Mouse (Mus musculus) ES-E14 (cell line): ENCODE data around the gene Sgms2. TPM values are rescaled to one million over a fixed set of nuclear protein-coding genes. Genes with fewer than 3 reads are reported as not detected.

ENCODE experiments used
- DNase-seq: peaks from one replicate; pipeline ENCODE4 v3.0.0-alpha.2; 2013; ENCODE audit warnings: low read depth, low spot score
- H3K27ac ChIP-seq: 2 replicates; pipeline ENCODE4 v1.5.1; 2012; ENCODE audit warnings: low read depth, mild to moderate bottlenecking, low read length, moderate library complexity, mixed read lengths; ENCODE audit not compliant: poor library complexity, insufficient read depth, severe bottlenecking
- H3K36me3 ChIP-seq: 2 replicates; pipeline ENCODE4 v1.6.1; 2012; ENCODE audit warnings: mild to moderate bottlenecking, low read length, moderate library complexity, mixed read lengths; ENCODE audit not compliant: control insufficient read depth, poor library complexity, insufficient read depth, severe bottlenecking
- H3K4me1 ChIP-seq, 2 experiments: fragments of 150-350 bp in 1 of 2; sonication (generic) in 1 of 2; 2 replicates each; pipeline ENCODE4 v1.6.1; 2012; ENCODE audit warnings: low read length in 2 of 2, mild to moderate bottlenecking in 1 of 2, mixed read lengths in 1 of 2; ENCODE audit not compliant: control insufficient read depth in 2 of 2, insufficient read depth in 2 of 2, poor library complexity in 1 of 2
- H3K4me3 ChIP-seq, 2 experiments: fragments of 150-350 bp in 1 of 2; sonication (generic) in 1 of 2; 2 replicates each; pipeline ENCODE4 v1.5.1; 2012; ENCODE audit warnings: low read length in 2 of 2, low read depth in 1 of 2, mild to moderate bottlenecking in 1 of 2, mixed read lengths in 1 of 2; ENCODE audit not compliant: insufficient read depth in 1 of 2, poor library complexity in 1 of 2, severe bottlenecking in 1 of 2
- H3K9ac ChIP-seq: 2 replicates; pipeline ENCODE4 v1.6.1; 2012; ENCODE audit warnings: low read depth, mild to moderate bottlenecking, low read length, mixed read lengths; ENCODE audit not compliant: poor library complexity, insufficient read depth, severe bottlenecking
- H3K9me3 ChIP-seq: fragments of 150-350 bp; sonication (generic); 2 replicates; pipeline ENCODE4 v1.6.1; 2012; ENCODE audit warnings: low read depth, mild to moderate bottlenecking, low read length; ENCODE audit not compliant: control insufficient read depth, insufficient read depth
- CHD2 ChIP-seq: IDR thresholded peaks from 2 replicates; pipeline ENCODE4 v1.6.1; 2014; ENCODE audit warnings: mild to moderate bottlenecking, low read depth, low read length, inconsistent platforms
- HCFC1 ChIP-seq: IDR thresholded peaks from 2 replicates; pipeline ENCODE4 v1.6.1; 2012; ENCODE audit warnings: low read length, inconsistent platforms, borderline replicate concordance; ENCODE audit not compliant: insufficient read depth
- MAFK ChIP-seq: IDR thresholded peaks from 2 replicates; pipeline ENCODE4 v1.6.1; 2014; ENCODE audit warnings: mild to moderate bottlenecking, low read depth, low read length, inconsistent platforms; ENCODE audit not compliant: insufficient read depth
- ZC3H11A ChIP-seq: IDR thresholded peaks from 2 replicates; pipeline ENCODE4 v1.6.1; 2012; ENCODE audit warnings: low read depth, mild to moderate bottlenecking, inconsistent platforms, low read length, borderline replicate concordance
- ZNF384 ChIP-seq: IDR thresholded peaks from 2 replicates; pipeline ENCODE4 v1.6.1; 2012; ENCODE audit warnings: low read depth, low read length, inconsistent platforms
- in situ Hi-C, 2 experiments: fragments of 600-800 bp; cut with MboI; formaldehyde crosslinking; loops; one replicate each; pipeline ENCODE4 v1.15.1; 2025; ENCODE audit warnings: low sequenced_read_pairs in 2 of 2, inconsistent platforms in 1 of 2; ENCODE audit not compliant: unreplicated experiment in 2 of 2
- total RNA-seq: library from RNA; depleted of rRNA; stranded (reverse); fragments of 300-350 nt; gene quantifications from 2 replicates; pipeline ENCODE4 v1.2.3, GENCODE M21; 2012

Sgms2 gene
- total RNA-seq, 1 experiment: 2.1 TPM

DNA sequence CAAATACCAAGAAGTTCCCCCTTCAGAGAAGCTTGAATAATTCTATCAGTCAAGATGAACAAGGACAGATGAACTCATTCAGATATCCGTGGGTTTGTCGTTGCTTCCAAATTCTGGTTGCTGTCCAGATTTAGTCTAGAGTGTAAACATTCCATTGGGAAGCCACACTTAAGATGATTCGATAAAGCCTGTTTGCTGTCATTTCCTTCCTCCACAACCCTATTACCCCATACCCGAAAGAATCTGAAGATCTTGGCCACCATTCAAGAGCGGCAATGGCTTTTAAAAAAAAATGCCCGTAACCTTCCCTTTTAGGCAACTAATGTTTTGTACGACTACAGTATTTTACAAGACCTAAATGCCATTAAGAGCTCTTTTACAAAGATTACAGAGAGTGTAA lies 31.0 kb upstream of the Sgms2 start:
- in situ Hi-C loops: no loop called here
- H3K4me1 ChIP-seq: peaks cover 0 to 2% of the 10 kb centered on the region in 2 experiments; a peak in 2 of 4 replicates
- no peak overlapping the region for H3K27ac ChIP-seq
- H3K9me3 ChIP-seq: no peaks in the 10 kb centered on the region
- H3K36me3 ChIP-seq: no peaks in the 10 kb centered on the region
- no peak overlapping the region for H3K9ac ChIP-seq
- no peak for DNase-seq
- no peak overlapping the region for H3K4me3 ChIP-seq
- no peak for TF ChIP-seq ZC3H11A
- no peak for TF ChIP-seq HCFC1
- no peak for TF ChIP-seq MAFK
- no peak for TF ChIP-seq ZNF384
- no peak for TF ChIP-seq CHD2

DNA sequence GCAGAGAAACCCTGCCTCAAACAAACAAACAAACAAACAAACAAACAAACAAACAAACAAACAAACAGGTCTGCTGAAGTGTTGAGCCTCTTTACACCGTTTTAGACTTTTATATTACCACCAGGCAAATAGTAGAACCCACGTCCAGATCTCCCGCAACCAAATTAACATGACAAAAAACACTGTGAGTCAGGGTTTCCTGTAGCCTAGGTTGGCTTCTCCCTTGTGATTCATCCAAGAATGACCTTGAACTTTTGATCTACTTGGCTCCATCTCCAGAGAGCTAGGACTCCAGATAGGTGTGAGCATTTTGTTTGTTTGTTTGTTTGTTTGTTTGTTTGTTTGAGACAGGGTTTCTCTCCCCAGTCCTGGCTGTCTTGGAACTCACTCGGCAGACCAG lies 30.0 kb upstream of the Sgms2 start:
- peaks cover 0 to 2% of the 10 kb centered on the region in 2 experiments; a peak in 2 of 4 replicates for H3K4me1 ChIP-seq
- H3K9ac ChIP-seq: no peak overlapping the region
- no peaks in the 10 kb centered on the region for H3K36me3 ChIP-seq
- no peaks in the 10 kb centered on the region for H3K9me3 ChIP-seq
- TF ChIP-seq ZNF384 (no peak), MAFK (0 out of 2 replicates have a peak, but pooled peaks have one; percentile 9), ZC3H11A (no peak)
- in situ Hi-C loops: no loop called here
- DNase-seq: peak; percentile 17
- no peak overlapping the region for H3K27ac ChIP-seq
- H3K4me3 ChIP-seq: no peak overlapping the region

DNA sequence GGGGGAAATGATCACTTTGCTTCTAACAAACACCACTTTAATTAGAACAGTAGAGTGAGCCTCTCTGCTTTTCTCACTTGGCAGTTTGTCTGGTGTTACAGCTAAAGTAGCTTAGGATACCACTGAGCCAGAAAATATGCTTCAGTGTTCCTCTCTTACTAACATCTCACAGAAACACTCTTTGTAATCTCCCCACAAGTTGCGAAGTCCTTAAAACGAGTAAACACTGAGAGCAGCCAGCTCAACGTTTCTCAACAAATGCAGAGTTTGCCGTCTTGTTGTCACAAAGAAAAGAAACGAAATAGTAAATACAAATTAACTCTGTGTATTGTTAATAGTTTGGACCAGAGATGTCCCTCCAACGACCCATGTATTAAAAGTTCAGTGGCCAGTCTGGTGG lies 26.5 kb upstream of the Sgms2 start:
- Histone ChIP-seq H3K9ac (no peak overlapping the region), H3K4me1 (peaks cover 0 to 2% of the 10 kb centered on the region in 2 experiments; a peak in 1 of 4 replicates), H3K36me3 (no peaks in the 10 kb centered on the region), H3K4me3 (no peak overlapping the region), H3K27ac (no peak overlapping the region), H3K9me3 (no peaks in the 10 kb centered on the region)
- DNase-seq: no peak
- in situ Hi-C loops: no loop called here
- TF ChIP-seq HCFC1: no peak
- TF ChIP-seq ZNF384: no peak
- TF ChIP-seq MAFK: no peak
- no peak for TF ChIP-seq CHD2
- TF ChIP-seq ZC3H11A: no peak

DNA sequence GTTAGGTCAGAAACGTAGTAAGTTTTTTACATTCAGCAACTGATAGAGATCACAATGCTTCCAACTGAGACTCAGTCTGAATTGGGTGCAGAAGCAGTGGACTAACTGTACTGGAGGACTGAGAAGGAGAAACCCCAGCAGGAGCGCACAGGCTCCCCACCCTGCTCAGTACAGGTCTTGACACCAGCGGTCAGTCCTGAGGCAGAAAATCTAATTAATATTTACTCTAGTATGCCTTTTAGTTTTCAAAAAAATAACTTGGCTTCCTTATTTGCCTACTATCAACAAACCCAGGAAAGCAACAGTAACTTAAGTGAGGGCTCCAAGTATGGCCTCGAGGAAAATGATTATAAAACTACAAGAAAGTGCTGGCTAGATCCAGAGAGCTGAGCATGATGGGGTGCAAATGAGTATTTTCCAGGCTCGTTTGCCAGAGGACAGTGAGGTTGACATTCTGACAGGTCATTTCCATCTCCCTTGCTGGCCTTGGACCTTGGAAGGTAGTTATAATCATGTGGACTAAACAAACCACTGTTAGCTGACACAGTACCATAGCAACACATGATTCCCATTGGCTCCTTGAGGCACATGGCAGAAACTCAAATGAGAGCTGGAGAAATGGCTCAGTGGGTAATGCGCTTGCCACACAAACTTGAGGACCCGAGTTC lies 25.3 kb upstream of the Sgms2 start:
- no peaks in the 10 kb centered on the region for H3K9me3 ChIP-seq
- TF ChIP-seq ZNF384 (no peak), MAFK (no peak), ZC3H11A (no peak), HCFC1 (no peak), CHD2 (no peak)
- no peak overlapping the region for H3K4me3 ChIP-seq
- H3K4me1 ChIP-seq: peaks cover 0 to 2% of the 10 kb centered on the region in 2 experiments; a peak in 1 of 4 replicates
- no peak for DNase-seq
- no peaks in the 10 kb centered on the region for H3K36me3 ChIP-seq
- H3K9ac ChIP-seq: no peak overlapping the region
- in situ Hi-C loops: no loop called here
- no peak overlapping the region for H3K27ac ChIP-seq
